Mouse (Mus musculus) gonadal fat pad, adult 2 months (tissue): ENCODE data around the gene Lhx4. TPM values are rescaled to one million over a fixed set of nuclear protein-coding genes. Genes with fewer than 3 reads are reported as not detected.

Experiments used
- DNase-seq: peaks from one replicate; pipeline ENCODE4 v3.0.0-alpha.2; 2012; ENCODE audit warnings: low read depth
- polyA plus RNA-seq: library from polyadenylated mRNA; depleted of rRNA; stranded (reverse); fragments of >200 nt; gene quantifications from 2 replicates; pipeline ENCODE4 v1.2.3, GENCODE M21; 2012; rRNA removed

Gene Lhx4
- polyA plus RNA-seq = 0.32 and 0.43 TPM in 2 replicates

DNA sequence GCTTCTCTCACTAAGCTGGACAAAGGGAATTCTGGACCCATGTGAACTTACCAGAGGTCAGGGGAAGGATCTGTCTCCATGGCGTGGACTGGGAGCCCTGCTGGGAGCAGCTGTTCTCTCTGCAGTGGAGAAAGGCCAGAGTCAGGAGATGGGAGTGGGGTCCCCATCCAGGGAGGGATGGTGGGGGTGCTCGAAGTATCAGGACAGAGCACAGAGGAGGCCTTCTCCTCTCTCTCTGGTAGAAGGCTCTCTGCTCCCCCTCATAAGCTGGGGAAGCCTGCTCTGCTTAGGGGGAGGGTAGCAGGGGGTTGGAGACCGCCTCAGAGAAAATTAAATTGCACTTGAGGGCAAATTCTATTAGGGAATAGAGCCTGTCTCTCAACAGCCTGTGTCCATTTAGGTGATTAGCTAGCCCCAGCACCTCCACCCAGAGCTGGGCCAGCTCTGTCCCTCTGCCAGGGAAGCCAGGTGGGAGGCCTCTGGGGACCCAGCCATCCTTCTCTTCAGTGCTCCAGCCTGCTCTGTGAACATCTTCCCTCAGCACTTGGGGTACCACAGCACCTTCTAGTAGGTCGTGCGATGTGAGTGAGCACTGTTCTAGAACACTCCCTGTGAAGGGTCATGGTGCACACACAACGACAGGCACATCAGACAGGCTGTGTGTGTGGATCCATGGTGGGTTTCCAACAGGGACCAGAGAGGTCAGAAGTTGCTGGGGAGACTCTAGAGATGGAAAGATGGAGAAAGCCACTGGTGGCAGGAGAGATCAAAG lies at the start of gene Lhx4:
Gene Lhx4 (minus strand): TSS at position 201 of the 772 bp plus-strand sequence.
- no peak for DNase-seq

DNA sequence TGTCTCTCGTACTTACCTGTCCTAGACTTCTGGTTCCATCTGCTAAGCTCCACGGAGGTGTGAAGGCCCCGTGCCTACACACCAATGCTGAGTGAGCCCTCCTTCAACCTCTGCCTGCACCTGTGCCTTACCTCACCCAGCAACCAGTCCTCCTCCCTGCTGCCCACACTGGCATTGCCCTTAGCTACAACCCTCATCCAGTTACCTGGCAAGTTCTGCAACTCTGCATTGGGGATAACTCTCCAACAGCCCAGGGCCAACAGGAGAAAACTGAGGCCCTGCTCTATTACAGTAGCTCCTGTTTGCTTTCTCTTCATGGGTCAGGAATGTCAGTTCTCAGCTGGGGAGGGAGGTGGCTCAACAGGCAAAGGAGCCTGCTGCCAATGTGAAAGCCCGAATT lies 46.5 kb upstream of the Lhx4 start:
- DNase-seq = peak; percentile 92

- DNase-seq = no peak
Measured at GRCm38 (mm10) chr1:155797425-155797824, 45.9 kb upstream of the Lhx4 start.

GRCm38 (mm10) chr1:155796757-155797405 lies 45.4 kb upstream of the Lhx4 start:
- DNase-seq = no peak

GRCm38 (mm10) chr1:155795791-155796233 lies 44.3 kb upstream of the Lhx4 start:
- peak; percentile 86 for DNase-seq

GRCm38 (mm10) chr1:155794855-155795254 lies 43.4 kb upstream of the Lhx4 start:
- no peak for DNase-seq

DNA sequence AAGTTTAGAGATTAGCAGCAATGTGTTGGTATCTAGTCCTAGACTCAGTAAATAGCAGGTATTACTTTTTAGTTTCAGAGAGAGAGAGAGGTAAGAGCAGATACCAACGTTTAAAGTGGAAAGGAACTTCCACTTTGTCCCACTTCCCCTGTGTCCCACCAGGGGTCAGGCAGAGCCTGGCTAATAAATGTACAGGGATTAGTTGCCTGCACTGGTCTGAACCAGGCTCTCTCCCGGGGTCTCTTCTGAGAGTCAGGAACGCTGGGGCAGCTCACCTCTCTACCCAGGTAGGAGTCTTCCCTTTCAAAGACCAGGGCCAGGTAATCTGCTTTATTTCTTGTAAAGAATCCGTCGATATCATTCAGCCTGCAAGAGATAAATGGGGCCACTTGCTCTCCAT lies 40.4 kb upstream of the Lhx4 start:
- no peak for DNase-seq

- no peak for DNase-seq
Measured at GRCm38 (mm10) chr1:155790111-155790974, 38.9 kb upstream of the Lhx4 start.

GRCm38 (mm10) chr1:155785886-155786285 lies 34.4 kb upstream of the Lhx4 start:
- no peak for DNase-seq

- DNase-seq = no peak
Measured at GRCm38 (mm10) chr1:155784343-155785205, 33.1 kb upstream of the Lhx4 start.

- no peak for DNase-seq
Measured at GRCm38 (mm10) chr1:155782382-155782781, 30.9 kb upstream of the Lhx4 start.

DNA sequence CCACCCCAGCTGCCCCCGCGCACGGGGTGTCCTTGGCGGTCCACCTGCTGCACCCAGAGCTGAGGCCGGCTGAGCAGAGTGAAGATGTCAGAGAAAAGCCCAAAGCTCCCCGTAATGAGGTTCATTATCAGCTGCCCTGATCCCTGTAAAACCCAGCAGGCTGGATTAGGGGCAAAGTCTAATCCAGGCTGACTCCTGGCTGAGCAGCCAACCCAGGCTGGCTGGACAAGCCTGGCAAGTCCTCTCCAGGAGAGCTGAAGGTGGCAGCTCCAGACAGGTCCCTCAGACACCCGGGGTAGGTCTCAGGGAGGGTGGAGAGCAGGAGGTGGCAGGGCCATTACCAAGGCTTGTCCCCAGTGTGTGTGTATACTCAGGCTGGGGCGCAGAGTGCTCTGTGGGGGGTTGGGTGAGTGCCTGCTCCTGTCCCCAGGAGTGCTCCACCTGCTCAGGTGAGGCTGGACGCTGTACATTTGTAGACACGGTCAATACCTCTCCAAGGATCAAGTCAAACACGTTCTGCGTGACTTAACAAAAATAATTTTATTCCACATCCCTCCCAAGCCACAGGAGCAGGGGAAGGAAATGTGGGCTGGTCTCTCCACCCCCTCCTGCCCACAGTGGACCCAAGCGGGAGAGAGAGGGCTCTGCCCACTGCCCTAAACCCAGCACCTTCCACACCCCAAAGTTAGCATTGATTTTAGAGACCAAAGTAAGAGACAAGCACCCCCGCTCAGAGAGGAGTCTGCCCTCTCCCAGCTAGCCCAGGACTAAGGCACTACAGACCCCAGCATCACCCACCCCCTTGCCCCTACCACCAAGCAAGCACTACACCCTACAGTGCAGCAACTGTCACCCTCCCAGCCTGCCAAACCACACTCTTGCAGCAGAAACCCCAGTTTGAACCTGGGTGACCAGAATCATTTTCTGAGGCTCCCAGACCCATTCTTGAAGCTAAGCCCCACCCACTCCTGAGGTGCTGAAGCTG lies 26.4 kb upstream of the Lhx4 start:
- no peak for DNase-seq

GRCm38 (mm10) chr1:155759167-155759566 lies 7.7 kb upstream of the Lhx4 start:
- no peak for DNase-seq

DNA sequence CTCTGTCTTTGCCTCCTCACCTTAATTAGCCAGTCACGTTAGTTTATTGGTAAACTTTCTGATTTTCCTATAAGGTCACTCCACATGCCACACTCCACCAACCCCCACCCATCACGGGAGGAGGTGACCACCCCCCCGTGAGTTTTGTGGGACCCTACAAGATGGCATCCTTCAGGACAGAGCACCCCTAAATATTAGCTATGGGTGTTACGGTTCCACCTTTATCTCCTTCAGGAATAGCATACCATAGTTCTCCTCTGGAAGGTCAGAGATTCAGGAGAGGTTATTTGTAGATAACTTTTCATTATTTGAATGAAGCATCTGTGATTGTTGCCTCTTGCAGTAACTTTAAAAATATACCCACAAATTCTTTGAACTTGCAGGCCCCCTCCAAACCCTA lies 7.2 kb upstream of the Lhx4 start:
- DNase-seq = no peak

DNA sequence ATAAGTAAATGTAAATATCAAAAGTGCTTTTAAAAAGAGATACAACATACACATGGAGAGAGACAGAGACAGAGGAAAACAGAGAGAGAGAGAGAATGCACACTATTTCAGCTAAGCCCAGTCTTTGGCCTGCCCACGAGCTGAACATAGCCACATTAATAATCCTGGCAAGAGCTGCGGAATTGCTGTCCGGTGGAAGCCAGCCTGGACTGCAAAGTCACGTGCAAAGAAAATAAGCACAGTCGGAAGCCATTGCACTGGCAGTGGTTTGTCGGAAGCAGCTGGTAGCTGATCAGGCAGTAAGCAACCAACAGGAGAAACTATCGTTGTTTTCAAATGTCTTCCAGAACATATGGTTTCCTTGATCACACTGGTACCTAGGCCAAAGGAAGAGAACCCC lies 6.1 kb upstream of the Lhx4 start:
- DNase-seq = no peak

DNA sequence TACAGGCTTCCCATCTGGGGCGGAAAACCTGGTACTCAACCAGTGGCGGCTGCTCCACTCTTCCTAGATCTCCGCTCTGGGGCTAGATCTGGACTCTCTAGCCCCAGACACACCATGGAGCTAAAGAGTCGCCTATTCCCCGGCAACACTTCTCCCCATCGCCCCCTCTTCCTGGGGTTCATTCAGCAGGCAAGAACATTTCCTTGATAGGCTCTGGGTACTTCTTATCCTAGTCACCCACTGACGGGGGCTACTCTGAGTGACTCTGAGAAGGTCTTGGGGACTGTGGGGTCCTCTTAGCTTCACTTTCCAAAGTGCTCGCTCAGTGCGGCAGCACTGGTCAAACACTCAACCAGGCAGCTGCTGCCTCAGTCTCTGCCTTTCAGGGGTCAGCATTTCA lies 1.9 kb upstream of the Lhx4 start:
- DNase-seq = no peak

DNA sequence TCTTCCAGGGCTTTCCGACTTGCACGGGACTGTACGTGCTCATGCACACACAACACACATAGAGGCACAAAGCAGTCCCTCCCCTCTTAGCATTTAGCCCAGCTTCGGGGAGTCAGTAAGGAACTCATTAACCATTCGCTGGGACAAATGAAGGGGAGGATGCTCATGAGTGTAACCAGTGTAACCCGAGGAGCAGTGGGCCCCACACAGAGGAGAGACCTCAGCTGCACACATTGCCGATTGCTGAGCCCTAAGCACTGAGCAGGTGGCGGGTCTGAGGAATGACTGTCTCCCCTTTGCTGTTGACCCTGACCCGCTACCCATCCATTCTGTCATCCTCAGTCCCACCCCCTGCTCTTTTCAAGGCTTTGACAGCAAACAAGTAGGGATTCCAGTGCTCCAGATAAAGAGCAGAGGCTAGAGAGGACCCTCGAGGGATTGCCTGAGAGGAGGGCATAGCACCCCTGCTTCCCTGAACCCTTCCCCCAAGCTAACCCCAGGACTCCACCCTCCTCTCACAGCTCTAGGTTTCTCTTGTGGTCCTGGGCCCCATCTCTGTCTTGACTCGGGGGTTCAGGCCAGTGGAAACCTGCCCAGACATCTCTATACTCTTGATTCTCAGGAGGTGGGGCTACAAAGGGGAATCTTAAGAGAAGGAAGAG lies 836 bp downstream of the Lhx4 start:
- no peak for DNase-seq

GRCm38 (mm10) chr1:155747911-155748310 lies 3.6 kb downstream of the Lhx4 start:
- no peak for DNase-seq

DNA sequence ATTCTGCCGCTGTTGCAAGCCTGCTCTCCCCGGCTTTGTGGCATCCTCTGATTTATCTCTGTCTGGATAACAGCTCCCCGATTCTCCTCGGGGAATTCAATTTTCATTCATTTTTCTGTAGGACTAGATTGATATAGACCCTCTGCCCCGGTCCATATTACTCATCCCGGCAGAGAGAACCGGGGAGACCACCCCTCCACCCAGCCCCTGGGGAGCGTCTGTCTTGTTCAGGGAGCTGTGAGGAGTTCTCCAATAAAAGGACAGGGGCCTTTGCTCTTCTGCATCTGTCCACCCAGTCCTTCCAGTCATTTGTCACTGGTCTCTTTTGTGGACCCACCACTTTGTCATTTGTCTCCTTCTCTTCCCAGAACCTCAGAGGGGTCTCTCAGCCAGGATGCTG lies 4.5 kb downstream of the Lhx4 start:
- DNase-seq = no peak
